Mouse (Mus musculus): Measurements from ENCODE around the gene Trmt10a. TPM values are rescaled to one million over a fixed set of nuclear protein-coding genes. Genes with fewer than 3 reads are reported as not detected.

Trmt10a gene
- total and polyA plus RNA-seq, 2 experiments from 2014 or later: 3.7 to 5.3 TPM

DNA sequence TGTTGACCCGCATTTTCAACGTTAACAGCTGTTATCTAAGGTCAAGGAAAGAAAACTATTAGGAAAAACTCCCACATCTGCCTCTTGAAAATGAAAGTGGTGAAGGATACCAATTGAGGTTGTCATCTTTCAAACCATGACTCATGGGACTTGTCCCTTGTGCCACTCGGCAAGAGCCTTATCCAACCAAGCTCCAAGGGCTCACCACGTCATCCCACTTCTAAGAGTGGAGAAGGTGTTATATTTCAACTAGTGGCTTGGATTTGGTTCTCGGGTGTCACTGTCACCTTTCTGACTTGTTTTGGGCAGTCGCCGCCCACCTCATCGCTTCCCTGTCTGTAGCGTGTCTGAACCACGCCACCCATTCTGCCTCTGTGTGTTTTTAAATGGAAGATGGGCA, 19.4 kb upstream of the Trmt10a start:
- Histone ChIP-seq H3K4me2 (ENCODE audit: low read depth, low read length) (no peak overlapping the region), H3K27me3 (ENCODE audit: control insufficient read depth, insufficient read depth, low read length) (no peaks in the 10 kb centered on the region), H3K9me3 (replicated peaks; ENCODE audit: control insufficient read depth, low read length) (no peaks in the 10 kb centered on the region), H3K27ac (ENCODE audit: low read depth) (no peak overlapping the region), H3K4me3 (ENCODE audit: low read depth, low read length) (no peak overlapping the region), H3K9ac (replicated peaks; ENCODE audit: low read depth, low read length) (no peak overlapping the region), H3K4me1 (ENCODE audit: control insufficient read depth, insufficient read depth) (peaks cover 6% of the 10 kb centered on the region), H3K36me3 (replicated peaks; ENCODE audit: control insufficient read depth, insufficient read depth, low read length) (no peaks in the 10 kb centered on the region)
- DNase-seq (ENCODE audit: low spot score) (no peak), ATAC-seq (ENCODE audit: insufficient read depth, low read depth) (no peak)
- TF ChIP-seq EP300 (IDR thresholded peaks at IDR 0.05; ENCODE audit: low read depth): no peak
- no peak for TF ChIP-seq CTCF (IDR thresholded peaks at IDR 0.05; ENCODE audit: low read depth)
- whole genome bisulfite sequencing: 64% methylated on average over 10 of the region's 10 CpGs

DNA sequence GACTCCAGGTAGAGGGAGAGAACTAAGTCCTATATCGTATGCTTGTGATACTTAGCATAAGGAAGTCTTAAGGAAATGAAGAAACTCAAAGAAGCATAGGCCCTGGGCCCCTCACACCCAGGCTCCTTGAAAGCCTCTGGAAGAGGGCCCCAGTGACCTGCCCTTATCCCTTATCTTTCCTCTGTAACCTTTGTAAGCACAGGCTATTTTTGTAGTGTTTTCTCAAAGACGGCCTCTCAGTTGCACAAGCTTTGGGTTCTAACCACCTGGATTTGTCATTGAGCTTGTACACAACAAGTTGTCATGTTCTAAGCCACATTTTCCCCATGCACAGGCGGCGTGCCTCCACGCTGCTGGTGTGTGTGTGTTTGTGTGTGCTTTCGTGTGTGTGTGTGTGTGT, 14.1 kb upstream of the Trmt10a start:
- Histone ChIP-seq H3K4me2 (ENCODE audit: low read depth, low read length) (no peak overlapping the region), H3K9ac (replicated peaks; ENCODE audit: low read depth, low read length) (no peak overlapping the region), H3K27me3 (ENCODE audit: control insufficient read depth, insufficient read depth, low read length) (no peaks in the 10 kb centered on the region), H3K9me3 (replicated peaks; ENCODE audit: control insufficient read depth, low read length) (no peaks in the 10 kb centered on the region), H3K4me1 (ENCODE audit: control insufficient read depth, insufficient read depth) (peaks cover 4% of the 10 kb centered on the region; the same call in 1 of the 2 replicates), H3K36me3 (replicated peaks; ENCODE audit: control insufficient read depth, insufficient read depth, low read length) (no peaks in the 10 kb centered on the region), H3K4me3 (ENCODE audit: low read depth, low read length) (no peak overlapping the region), H3K27ac (ENCODE audit: low read depth) (no peak overlapping the region)
- 79% methylated on average over 6 of the region's 6 CpGs for WGBS
- TF ChIP-seq CTCF (IDR thresholded peaks at IDR 0.05; ENCODE audit: low read depth) (no peak), EP300 (IDR thresholded peaks at IDR 0.05; ENCODE audit: low read depth) (no peak)
- ATAC-seq (ENCODE audit: insufficient read depth, low read depth) (no peak), DNase-seq (ENCODE audit: low spot score) (no peak)

DNA sequence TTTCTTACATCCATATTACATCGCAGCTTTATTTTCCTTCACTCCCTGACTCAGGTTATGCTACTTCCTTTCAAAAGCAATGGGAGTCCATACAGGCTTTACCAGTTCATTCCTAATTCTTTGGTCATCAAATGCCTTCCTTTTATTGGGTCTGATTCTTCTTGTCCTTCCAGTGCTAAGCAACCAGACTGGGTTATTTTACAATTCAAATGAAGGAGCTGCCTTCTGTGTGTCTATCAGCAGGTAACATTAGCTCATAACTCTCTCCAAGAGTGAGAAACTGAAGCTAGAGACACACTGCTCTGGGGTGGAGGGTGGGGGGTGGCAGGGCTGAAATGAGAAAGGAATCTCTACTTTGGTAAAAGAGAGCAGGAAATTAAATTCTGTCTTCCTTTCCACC, 12.6 kb upstream of the Trmt10a start:
- ATAC-seq (ENCODE audit: insufficient read depth, low read depth) (no peak), DNase-seq (ENCODE audit: low spot score) (no peak)
- Histone ChIP-seq H3K4me3 (ENCODE audit: low read depth, low read length) (no peak overlapping the region), H3K9me3 (replicated peaks; ENCODE audit: control insufficient read depth, low read length) (no peaks in the 10 kb centered on the region), H3K27me3 (ENCODE audit: control insufficient read depth, insufficient read depth, low read length) (no peaks in the 10 kb centered on the region), H3K36me3 (replicated peaks; ENCODE audit: control insufficient read depth, insufficient read depth, low read length) (no peaks in the 10 kb centered on the region), H3K9ac (replicated peaks; ENCODE audit: low read depth, low read length) (no peak overlapping the region), H3K27ac (ENCODE audit: low read depth) (no peak overlapping the region), H3K4me2 (ENCODE audit: low read depth, low read length) (no peak overlapping the region), H3K4me1 (ENCODE audit: control insufficient read depth, insufficient read depth) (peaks cover 4% of the 10 kb centered on the region; the same call in 1 of the 2 replicates)
- WGBS: 70% methylated on average over 1 of the region's 1 CpGs
- no peak for TF ChIP-seq EP300 (IDR thresholded peaks at IDR 0.05; ENCODE audit: low read depth)
- no peak for TF ChIP-seq CTCF (IDR thresholded peaks at IDR 0.05; ENCODE audit: low read depth)

DNA sequence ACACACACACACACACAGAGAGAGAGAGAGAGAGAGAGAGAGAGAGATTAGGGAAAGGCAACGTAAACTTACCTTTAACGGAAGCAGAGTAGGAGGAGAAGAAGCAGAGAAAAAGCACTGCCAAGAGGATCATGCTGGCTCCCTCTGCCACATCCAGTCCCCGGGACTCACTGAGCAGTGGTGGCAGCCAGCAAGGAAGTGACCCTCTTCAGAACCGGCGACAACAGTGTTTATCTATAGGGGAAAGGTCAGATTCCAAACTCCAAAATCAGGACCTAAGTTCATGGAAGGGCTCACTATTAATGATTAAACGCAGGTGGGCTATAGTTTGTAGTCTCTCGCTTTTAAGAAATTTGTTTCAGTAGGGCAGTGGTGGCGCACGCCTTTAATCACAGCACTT, 12.1 kb upstream of the Trmt10a start:
- Histone ChIP-seq H3K4me2 (ENCODE audit: low read depth, low read length) (no peak overlapping the region), H3K36me3 (replicated peaks; ENCODE audit: control insufficient read depth, insufficient read depth, low read length) (no peaks in the 10 kb centered on the region), H3K4me1 (ENCODE audit: control insufficient read depth, insufficient read depth) (peaks cover 4% of the 10 kb centered on the region; the same call in 1 of the 2 replicates), H3K9me3 (replicated peaks; ENCODE audit: control insufficient read depth, low read length) (no peaks in the 10 kb centered on the region), H3K27ac (ENCODE audit: low read depth) (no peak overlapping the region), H3K4me3 (ENCODE audit: low read depth, low read length) (no peak overlapping the region), H3K27me3 (ENCODE audit: control insufficient read depth, insufficient read depth, low read length) (no peaks in the 10 kb centered on the region), H3K9ac (replicated peaks; ENCODE audit: low read depth, low read length) (no peak overlapping the region)
- TF ChIP-seq EP300 (IDR thresholded peaks at IDR 0.05; ENCODE audit: low read depth) (no peak), CTCF (IDR thresholded peaks at IDR 0.05; ENCODE audit: low read depth) (no peak)
- ATAC-seq (ENCODE audit: insufficient read depth, low read depth) (no peak), DNase-seq (ENCODE audit: low spot score) (no peak)
- 51% methylated on average over 9 of the region's 9 CpGs for WGBS

DNA sequence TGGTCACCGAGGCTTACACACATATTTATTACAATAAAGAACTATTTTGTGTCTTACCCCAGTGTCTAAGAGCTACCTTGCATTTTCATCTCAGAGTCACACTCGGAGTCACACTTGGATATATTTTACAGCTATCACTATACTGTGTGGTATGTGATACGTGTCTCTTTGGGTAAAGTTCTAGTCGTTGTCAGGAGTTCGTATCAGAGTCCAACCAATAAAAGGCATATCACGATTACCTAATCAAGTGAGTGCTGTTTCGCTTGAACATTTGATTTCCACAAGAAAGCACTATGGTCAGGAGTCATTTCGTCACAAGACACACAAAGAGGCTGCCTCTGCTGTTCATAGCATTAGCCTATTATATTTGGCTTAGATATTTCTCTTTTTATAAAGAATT, 9.8 kb upstream of the Trmt10a start:
- H3K9me3 ChIP-seq (replicated peaks; ENCODE audit: control insufficient read depth, low read length): no peaks in the 10 kb centered on the region
- ATAC-seq (ENCODE audit: insufficient read depth, low read depth): no peak
- TF ChIP-seq CTCF (IDR thresholded peaks at IDR 0.05; ENCODE audit: low read depth) (no peak), EP300 (IDR thresholded peaks at IDR 0.05; ENCODE audit: low read depth) (no peak)
- no peak overlapping the region for H3K27ac ChIP-seq (ENCODE audit: low read depth)
- no peak overlapping the region for H3K4me3 ChIP-seq (ENCODE audit: low read depth, low read length)
- no peak overlapping the region for H3K9ac ChIP-seq (replicated peaks; ENCODE audit: low read depth, low read length)
- DNase-seq (ENCODE audit: low spot score): no peak
- WGBS: 85% methylated on average over 8 of the region's 8 CpGs
- no peaks in the 10 kb centered on the region for H3K36me3 ChIP-seq (replicated peaks; ENCODE audit: control insufficient read depth, insufficient read depth, low read length)
- peaks cover 4% of the 10 kb centered on the region; the same call in 1 of the 2 replicates for H3K4me1 ChIP-seq (ENCODE audit: control insufficient read depth, insufficient read depth)
- no peak overlapping the region for H3K4me2 ChIP-seq (ENCODE audit: low read depth, low read length)
- no peaks in the 10 kb centered on the region for H3K27me3 ChIP-seq (ENCODE audit: control insufficient read depth, insufficient read depth, low read length)

DNA sequence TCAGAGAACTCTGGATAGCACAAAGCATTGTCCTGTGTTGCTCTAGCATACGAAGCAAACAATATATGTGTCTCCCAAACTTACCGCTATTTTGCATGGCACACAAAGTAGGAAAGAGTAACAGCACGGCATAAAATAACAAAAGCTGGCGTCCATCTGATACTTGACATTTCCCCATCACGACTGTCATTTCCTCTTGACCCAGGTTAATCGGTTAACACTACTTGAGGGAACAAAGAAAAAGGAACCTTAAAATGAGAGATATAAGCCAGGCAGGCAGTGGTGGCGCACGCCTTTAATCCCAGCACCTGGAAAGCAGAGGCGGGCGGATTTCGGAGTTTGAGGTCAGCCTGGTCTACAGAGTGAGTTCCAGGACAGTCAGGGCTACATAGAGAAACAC, 9.3 kb upstream of the Trmt10a start:
- Histone ChIP-seq H3K4me3 (ENCODE audit: low read depth, low read length) (no peak overlapping the region), H3K27ac (ENCODE audit: low read depth) (no peak overlapping the region), H3K36me3 (replicated peaks; ENCODE audit: control insufficient read depth, insufficient read depth, low read length) (no peaks in the 10 kb centered on the region), H3K4me2 (ENCODE audit: low read depth, low read length) (no peak overlapping the region), H3K9ac (replicated peaks; ENCODE audit: low read depth, low read length) (no peak overlapping the region), H3K9me3 (replicated peaks; ENCODE audit: control insufficient read depth, low read length) (no peaks in the 10 kb centered on the region), H3K4me1 (ENCODE audit: control insufficient read depth, insufficient read depth) (peaks cover 4% of the 10 kb centered on the region; the same call in 1 of the 2 replicates), H3K27me3 (ENCODE audit: control insufficient read depth, insufficient read depth, low read length) (no peaks in the 10 kb centered on the region)
- WGBS: 77% methylated on average over 11 of the region's 11 CpGs
- DNase-seq (ENCODE audit: low spot score): no peak
- TF ChIP-seq EP300 (IDR thresholded peaks at IDR 0.05; ENCODE audit: low read depth) (no peak), CTCF (IDR thresholded peaks at IDR 0.05; ENCODE audit: low read depth) (no peak)
- no peak for ATAC-seq (ENCODE audit: insufficient read depth, low read depth)
